Mouse (Mus musculus) naive thymus-derived CD4-positive, alpha-beta T cell, adult 5 months (primary cell): ENCODE data around the gene Ddx1. TPM values are rescaled to one million over a fixed set of nuclear protein-coding genes. Genes with fewer than 3 reads are reported as not detected.

ENCODE experiments used
- polyA plus RNA-seq: library from polyadenylated mRNA; unstranded; fragments of 100-300 nt; shearing (Covaris generic); gene quantifications from one replicate; pipeline ENCODE4 v1.2.1, GENCODE M21; 2017

Ddx1 gene
- 51.9 TPM for polyA plus RNA-seq

GRCm38 (mm10) chr12:13248691-13249572, at the start of gene Ddx1:
Gene Ddx1 (minus strand): TSS chr12:13249213.

GRCm38 (mm10) chr12:13268826-13269449, 19.9 kb upstream of the Ddx1 start, which contains the start of gene Nbas:
Gene Nbas (plus strand): TSS chr12:13269133.

Other genes with a start within 250 kb of the Ddx1 start
- 13.2 TPM for gene Nbas, start 19.9 kb upstream of the Ddx1 start, polyA plus RNA-seq